Mouse (Mus musculus) embryonic fibroblast, embryonic 13.5 days (primary cell): ENCODE results near the gene Adam22.

Source experiments
- CTCF ChIP-seq: IDR thresholded peaks from 2 replicates; pipeline ENCODE4 v1.5.1; 2011; ENCODE audit warnings: mild to moderate bottlenecking, control low read depth, low read length, moderate library complexity, borderline replicate concordance; ENCODE audit not compliant: insufficient read depth
- POLR2A ChIP-seq: IDR thresholded peaks from 2 replicates; pipeline ENCODE4 v1.6.1; 2011; ENCODE audit warnings: low read depth, mild to moderate bottlenecking, control low read depth, low read length, moderate library complexity

DNA sequence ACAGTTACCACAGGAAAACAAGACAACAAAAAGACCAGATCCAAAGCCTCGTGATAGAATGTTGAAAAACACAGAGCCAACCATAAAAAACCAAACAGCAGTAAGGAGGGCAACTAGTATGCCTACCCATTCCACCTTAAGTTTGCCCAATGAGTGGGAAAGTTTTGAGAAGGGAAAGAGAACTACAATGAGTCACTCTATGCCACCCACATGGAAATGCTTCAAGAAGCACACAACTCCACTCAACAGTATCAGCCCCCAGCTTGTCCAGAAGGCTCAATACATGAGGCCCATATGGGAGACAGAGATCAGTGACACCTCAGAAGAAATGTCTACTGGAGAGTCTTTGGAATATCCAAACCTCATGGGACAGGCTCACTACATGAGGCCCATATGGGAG, 187.3 kb downstream of the Adam22 start:
- TF ChIP-seq CTCF (no peak), POLR2A (no peak)
